Mouse (Mus musculus) olfactory bulb, adult 2 months (tissue): ENCODE data around the gene Xrcc6. TPM values are rescaled to one million over a fixed set of nuclear protein-coding genes. Genes with fewer than 3 reads are reported as not detected.

Experiments
- H3K27ac ChIP-seq: fragments of 200-500 bp; 2 replicates; pipeline ENCODE4 v1.5.1; 2012; ENCODE audit warnings: low read depth, low read length; ENCODE audit not compliant: insufficient read depth
- H3K4me1 ChIP-seq: fragments of 200-500 bp; 2 replicates; pipeline ENCODE4 v1.6.1; 2012; ENCODE audit warnings: low read length; ENCODE audit not compliant: control insufficient read depth, insufficient read depth
- H3K4me3 ChIP-seq: fragments of 200-500 bp; 2 replicates; pipeline ENCODE4 v1.5.1; 2012; ENCODE audit warnings: mild to moderate bottlenecking, low read depth, low read length, moderate library complexity; ENCODE audit not compliant: insufficient read depth
- CTCF ChIP-seq: fragments of 200-500 bp; IDR thresholded peaks from 2 replicates; pipeline ENCODE4 v1.5.1; 2012; ENCODE audit warnings: low read depth, mild to moderate bottlenecking, low read length, moderate library complexity; ENCODE audit not compliant: insufficient read depth
- POLR2A ChIP-seq: fragments of 200-500 bp; IDR thresholded peaks from 2 replicates; pipeline ENCODE4 v1.6.1; 2012; ENCODE audit warnings: mild to moderate bottlenecking, low read depth, low read length, moderate library complexity; ENCODE audit not compliant: insufficient read depth
- WGBS: fragments of 180-500 bp; shearing (Covaris S2); methylation state at CpG from one replicate; pipeline ENCODE4 v1.1.7; 2018; 5-methylcytosine and 5-hydroxymethylcytosine counted together
- polyA plus RNA-seq: library from polyadenylated mRNA; stranded (reverse); fragments of >200 nt; gene quantifications from 2 replicates; pipeline ENCODE4 v1.2.4, GENCODE M21; 2012; ENCODE audit warnings: low replicate concordance; ENCODE audit not compliant: missing spikeins, insufficient read depth, insufficient read length

Xrcc6 gene
- 1,163 TPM in 1 of 2 replicates, not detected in the other for polyA plus RNA-seq

DNA sequence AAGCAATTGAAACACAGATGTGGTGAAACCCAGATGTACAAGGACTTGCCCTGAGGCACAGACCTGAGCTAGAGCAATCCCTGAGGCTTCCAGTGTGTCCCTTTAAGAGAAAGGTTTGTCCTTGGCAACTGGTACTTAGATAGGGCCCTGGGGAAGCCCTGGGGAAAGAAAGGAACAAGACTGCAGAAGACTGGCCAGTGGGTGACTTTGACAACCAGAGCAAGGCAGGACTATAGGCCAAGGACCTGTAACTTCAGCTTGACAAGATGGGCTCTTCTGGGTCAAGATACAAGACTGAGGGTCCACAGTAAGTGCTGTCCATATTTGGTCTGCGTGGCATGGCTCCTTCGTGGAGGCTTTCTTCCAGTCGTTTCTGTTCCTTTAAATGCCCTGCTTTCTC, at the start of gene Xrcc6:
TSS of gene Xrcc6 (plus strand) at position 190 of the 400 bp plus-strand sequence.
- Histone ChIP-seq H3K27ac (peak within 1 kb of the TSS; percentile 25; the same call in 1 of the 2 replicates), H3K4me3 (no peak within 1 kb of the TSS), H3K4me1 (peaks cover 8% of the 10 kb centered on the region)
- TF ChIP-seq CTCF (no peak), POLR2A (no peak)
- WGBS: 63% methylated on average over 3 of the region's 3 CpGs

DNA sequence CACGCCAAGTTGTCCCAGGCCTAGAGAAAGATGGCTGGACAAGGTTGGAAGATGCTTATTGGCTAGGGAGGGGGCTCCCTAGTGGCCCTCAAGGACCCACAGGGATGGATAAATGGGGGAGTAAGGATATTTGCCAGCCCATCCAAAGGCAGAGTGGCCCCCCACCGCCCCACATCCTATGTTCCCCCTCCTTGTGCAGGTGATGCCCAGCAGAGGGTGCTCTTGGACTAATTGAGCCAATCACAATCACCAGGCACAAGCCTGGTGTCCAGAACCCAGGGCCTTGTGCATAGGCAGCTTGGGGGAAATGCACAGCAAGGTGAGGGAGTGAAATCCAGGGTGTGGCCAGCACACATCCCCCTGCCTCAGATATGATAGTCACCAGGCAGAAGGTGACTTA, 49.4 kb upstream of the Xrcc6 start:
- TF ChIP-seq POLR2A: no peak
- TF ChIP-seq CTCF: peak; percentile 53; the same call in 1 of the 2 replicates
- whole genome bisulfite sequencing: 12% methylated on average over 2 of the region's 2 CpGs
- Histone ChIP-seq H3K4me3 (peak overlapping the region; percentile 98), H3K27ac (peak overlapping the region; percentile 100), H3K4me1 (peaks cover 43% of the 10 kb centered on the region)

DNA sequence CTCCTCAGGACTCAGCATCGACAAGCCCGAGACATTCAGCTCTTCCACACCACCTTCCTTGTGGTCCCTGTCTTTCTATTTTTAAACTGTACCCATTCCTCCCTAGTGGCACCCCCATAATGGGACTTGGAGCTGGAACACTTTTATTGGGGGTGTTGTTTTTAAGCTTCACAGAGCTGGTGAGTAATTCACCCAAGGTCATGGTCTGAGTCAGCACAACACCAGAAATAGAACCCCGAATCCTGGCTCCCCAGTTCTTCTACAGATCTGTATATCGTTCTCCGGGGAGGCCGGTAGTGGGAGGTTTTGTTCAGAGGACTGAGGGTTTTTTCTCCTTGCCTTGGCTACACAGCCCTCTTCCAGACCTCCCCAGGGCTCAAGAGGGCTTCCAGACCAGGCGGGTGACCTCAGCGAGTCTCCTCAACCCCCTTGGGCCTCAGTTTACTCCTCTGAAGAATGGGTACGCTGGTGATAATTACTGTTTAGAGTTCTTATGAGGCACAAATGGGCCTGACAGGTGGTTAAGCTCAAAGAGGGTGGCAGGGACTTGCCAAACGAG, 48.4 kb upstream of the Xrcc6 start:
- peak overlapping the region; percentile 100 for H3K27ac ChIP-seq
- no peak for TF ChIP-seq POLR2A
- H3K4me1 ChIP-seq: peaks cover 44% of the 10 kb centered on the region
- 36% methylated on average over 10 of the region's 10 CpGs for WGBS
- peak overlapping the region; percentile 98 for H3K4me3 ChIP-seq

DNA sequence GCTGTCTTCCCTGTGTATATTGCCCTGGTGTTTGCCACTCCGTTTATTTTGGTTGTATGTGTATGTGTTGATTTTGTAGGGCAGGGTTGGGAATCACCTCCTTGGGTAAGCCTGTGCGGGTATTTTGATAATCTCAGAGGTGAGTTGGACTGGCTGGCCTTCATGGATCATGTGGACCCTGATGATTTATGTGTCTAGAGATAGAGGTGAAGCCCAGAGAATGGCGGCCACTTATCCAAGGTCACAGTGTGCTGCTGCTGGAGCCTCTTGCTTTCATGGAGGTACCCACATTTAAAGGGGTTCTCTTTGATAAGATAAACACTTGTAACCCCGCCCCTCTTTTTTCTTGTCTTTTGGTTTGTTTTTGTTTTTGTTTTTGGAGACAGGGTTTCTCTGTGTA, 47.9 kb upstream of the Xrcc6 start:
- no peak for TF ChIP-seq POLR2A
- peaks cover 44% of the 10 kb centered on the region for H3K4me1 ChIP-seq
- 82% methylated on average over 4 of the region's 4 CpGs for WGBS
- H3K27ac ChIP-seq: peak overlapping the region; percentile 97
- peak overlapping the region; percentile 46 for H3K4me3 ChIP-seq

DNA sequence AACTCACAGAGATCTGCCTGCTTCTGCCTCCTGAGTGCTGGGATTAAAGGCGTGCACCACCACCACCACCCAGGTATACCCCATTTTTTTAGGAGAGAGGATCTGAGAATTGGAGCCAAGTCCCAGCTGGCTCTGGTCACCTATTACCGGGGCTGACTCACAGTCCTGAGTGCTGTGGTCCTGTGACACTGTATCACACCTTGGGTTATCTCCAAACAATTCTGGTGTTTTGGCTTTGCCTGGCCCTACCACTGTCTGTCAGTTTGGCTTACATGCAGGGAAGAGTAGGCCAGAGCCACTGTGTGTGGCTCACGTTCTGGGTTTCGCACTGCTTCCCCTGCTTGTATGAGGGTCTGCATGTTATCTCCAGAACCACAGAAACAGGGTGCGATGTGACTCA, 47.4 kb upstream of the Xrcc6 start:
- no peak overlapping the region for H3K4me3 ChIP-seq
- H3K4me1 ChIP-seq: peaks cover 44% of the 10 kb centered on the region
- WGBS: 71% methylated on average over 5 of the region's 5 CpGs
- peak overlapping the region; percentile 97; the same call in 1 of the 2 replicates for H3K27ac ChIP-seq
- no peak for TF ChIP-seq CTCF
- TF ChIP-seq POLR2A: no peak

DNA sequence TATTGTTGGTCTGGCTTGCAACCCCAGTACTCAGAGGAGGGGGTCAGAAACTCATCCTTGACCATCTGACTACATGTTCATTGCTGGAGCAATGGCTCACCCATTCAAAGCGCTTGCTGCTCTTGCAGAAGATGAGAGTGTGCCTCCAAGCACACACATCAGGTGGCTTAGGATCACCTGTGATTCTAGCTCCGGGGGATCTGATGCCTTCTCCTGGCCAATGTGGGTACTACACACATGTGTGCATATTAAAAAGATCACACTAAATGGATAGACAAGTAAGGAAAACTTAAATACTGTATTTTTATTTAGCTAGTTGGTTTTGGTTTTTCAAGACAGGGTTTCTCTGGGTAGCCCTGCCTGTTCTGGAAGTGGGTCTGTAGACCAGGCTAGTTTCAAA, 46.6 kb upstream of the Xrcc6 start:
- no peak overlapping the region for H3K4me3 ChIP-seq
- WGBS: 90% methylated on average over 2 of the region's 2 CpGs
- TF ChIP-seq POLR2A (no peak), CTCF (no peak)
- H3K4me1 ChIP-seq: peaks cover 42% of the 10 kb centered on the region
- peak overlapping the region; percentile 30; the same call in 1 of the 2 replicates for H3K27ac ChIP-seq

DNA sequence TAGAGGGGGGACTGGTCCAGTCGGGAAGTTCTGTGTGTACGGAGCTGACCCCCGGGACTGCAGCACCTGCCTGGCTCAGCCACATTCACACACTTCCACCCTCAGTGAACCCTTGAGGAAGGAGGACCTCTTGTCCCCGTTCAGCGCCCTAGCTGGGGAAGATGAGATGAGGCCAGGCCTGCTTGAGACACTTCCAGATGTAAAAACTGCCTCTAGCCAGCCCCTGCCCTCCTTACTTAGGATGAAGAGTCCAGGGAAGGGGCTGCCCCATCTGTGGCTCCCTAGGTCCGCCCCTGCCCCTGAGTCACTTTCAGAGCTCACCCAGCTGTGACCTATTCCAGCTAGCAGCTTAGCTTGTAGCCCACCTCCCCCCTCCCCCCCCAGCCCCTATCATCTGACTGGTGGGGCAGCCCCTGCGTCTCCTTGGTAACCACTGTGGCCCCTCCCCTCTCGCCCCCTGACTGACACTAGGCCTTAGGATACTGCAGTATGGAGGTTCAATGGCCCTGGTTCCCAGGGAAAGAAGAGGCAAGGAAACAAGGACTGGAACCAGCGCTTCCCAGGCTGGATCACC, 44.4 kb upstream of the Xrcc6 start:
- peak overlapping the region; percentile 66 for H3K27ac ChIP-seq
- TF ChIP-seq CTCF (no peak), POLR2A (no peak)
- no peak overlapping the region for H3K4me3 ChIP-seq
- peaks cover 43% of the 10 kb centered on the region for H3K4me1 ChIP-seq
- 23% methylated on average over 9 of the region's 9 CpGs for WGBS

DNA sequence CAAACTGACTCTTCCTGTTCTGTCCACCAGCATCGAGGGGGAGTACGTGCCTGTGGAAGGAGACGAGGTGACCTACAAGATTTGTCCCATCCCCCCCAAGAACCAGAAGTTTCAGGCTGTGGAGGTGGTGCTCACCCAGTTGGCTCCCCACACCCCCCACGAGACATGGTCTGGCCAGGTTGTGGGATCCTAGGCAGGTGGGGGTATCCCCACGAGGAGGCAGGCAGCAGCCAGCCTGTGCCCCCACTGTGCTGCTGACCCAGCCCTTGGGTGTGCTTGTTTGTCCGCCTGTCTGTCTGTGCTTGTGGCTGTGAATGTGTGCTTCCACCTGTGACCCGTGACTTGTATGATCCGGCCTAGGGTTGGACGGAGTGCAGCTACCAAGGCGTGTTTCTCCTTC, 38.6 kb upstream of the Xrcc6 start:
- 72% methylated on average over 10 of the region's 10 CpGs for WGBS

DNA sequence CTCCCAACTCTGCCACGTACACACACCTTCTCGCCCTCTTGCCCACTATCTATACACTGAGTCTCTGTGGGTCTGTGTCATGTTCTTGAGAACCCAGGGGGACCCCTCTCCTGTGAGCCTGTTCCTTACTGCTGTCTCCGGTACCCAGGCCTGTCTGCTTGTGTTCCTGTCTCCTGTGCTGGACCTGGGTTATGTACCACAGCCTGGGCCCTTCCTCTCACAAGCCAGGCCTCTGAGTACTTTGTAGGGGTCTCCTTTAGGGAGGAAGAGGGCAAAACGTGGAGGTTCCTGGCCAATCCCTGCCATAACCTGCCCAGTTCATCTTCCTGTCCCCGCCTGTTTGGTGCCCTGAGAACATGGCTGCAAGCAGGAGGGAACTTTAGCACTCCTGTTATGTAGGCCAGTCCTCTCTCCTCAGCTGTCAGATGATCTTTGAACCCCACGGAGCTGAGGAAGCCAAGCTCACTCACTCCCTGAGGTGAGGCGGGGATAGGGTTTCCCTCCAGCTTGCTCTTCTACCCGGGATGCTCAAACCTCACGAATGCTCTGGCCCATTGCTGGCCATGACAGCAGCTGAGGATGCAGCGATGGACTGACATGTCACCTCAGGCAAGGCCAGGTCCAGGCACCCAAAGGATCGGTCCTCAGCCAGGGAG, 38.0 kb upstream of the Xrcc6 start:
- H3K27ac ChIP-seq: no peak overlapping the region
- peaks cover 8% of the 10 kb centered on the region for H3K4me1 ChIP-seq

More for the DNA sequence above, 38.6 kb upstream of the Xrcc6 start:
- TF ChIP-seq CTCF (no peak), POLR2A (no peak)
- peaks cover 8% of the 10 kb centered on the region for H3K4me1 ChIP-seq
- H3K4me3 ChIP-seq: no peak overlapping the region
- no peak overlapping the region for H3K27ac ChIP-seq

More for the DNA sequence above, 38.0 kb upstream of the Xrcc6 start:
- H3K4me3 ChIP-seq: no peak overlapping the region
- TF ChIP-seq POLR2A (no peak), CTCF (no peak)
- 59% methylated on average over 11 of the region's 11 CpGs for WGBS
